Mouse (Mus musculus) thymus, postnatal 25 days (tissue): ENCODE measurements around the gene Gm28360.
"Not testable (repeated sequence)": the region's sequence is repeated elsewhere in the genome, so short reads cannot be mapped to it uniquely, and the experiment has no call there.

Experiments
- DNase-seq: peaks from one replicate; pipeline ENCODE4 v3.0.0; 2022

The Gm28360 gene

GRCm38 (mm10) chr1:117829781-117830180 is at the start of gene Gm28360:
TSS of gene Gm28360 (plus strand) at chr1:117830081.
- not testable (repeated sequence) for DNase-seq

- DNase-seq: not testable (repeated sequence)
These were observed 49.0 kb upstream of the Gm28360 start, which contains the start of gene B020011L13Rik for GRCm38 (mm10) chr1:117780833-117781232. TSS of gene B020011L13Rik (plus strand) at chr1:117781133.

GRCm38 (mm10) chr1:117816271-117816670 is 13.6 kb upstream of the Gm28360 start:
- DNase-seq: not testable (repeated sequence)

GRCm38 (mm10) chr1:117851718-117852117 is 21.8 kb downstream of the Gm28360 start:
- not testable (repeated sequence) for DNase-seq
